Mouse (Mus musculus): Measurements from ENCODE around the gene Alpk1. TPM values are rescaled to one million over a fixed set of nuclear protein-coding genes. Genes with fewer than 3 reads are reported as not detected.

Alpk1 gene
- polyA plus RNA-seq, 1 experiment from 2014 or later = 0.64 TPM

DNA sequence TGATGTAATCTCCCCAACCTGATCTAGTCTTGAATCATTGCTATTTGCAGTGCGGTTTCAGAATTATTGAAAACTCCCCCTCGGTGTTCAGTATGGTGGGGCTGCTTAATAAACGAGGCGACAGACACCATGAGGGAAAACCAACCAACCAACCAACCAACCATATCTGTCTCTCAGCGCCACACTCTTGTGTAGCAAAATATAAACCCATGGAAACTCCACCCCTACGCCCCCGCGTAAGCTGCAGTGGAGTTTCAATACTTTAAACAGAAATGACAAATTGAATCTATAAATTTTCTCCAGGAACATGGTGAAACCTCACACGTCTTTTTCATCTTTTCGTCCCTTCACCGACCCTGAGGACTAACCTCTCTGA, 75.2 kb downstream of the Alpk1 start:
- Histone ChIP-seq H3K27ac (ENCODE audit: low read depth, low read length) (no peak overlapping the region), H3K4me3 (ENCODE audit: low read depth, low read length) (no peak overlapping the region), H3K9ac (ENCODE audit: low read length) (no peak overlapping the region)

DNA sequence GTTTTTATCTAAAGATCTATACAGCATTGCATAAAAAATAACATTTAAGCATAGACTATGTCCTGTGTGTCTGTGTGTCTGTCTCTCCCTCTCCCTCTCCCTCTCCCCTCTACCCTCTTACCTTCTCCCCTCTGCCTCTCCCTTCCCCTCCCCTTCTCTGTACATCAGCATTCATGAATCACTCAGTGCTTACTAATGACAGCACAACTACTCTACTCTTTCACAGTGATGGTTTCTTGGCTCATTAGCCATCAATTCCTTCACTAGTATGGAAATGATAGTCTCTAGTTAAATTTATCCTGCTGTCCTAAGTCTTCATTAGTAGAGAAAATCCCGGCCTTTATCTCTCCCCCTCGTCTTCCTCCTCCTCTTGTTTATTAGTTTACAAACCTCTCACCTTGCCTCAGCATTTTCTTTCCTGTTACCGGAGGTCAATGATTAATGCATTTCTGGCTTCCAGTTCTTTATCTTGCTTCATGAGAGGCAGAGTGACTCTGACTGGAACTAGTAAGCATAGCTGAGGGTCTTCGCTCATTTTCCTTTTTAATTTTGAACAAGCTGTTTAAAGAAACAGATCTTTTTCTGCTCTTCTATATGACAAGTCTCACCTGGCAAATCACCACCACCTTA, 79.0 kb downstream of the Alpk1 start:
- H3K9ac ChIP-seq (ENCODE audit: low read length) = no peak overlapping the region
- peaks cover 6% of the 10 kb centered on the region for H3K27me3 ChIP-seq (ENCODE audit: control insufficient read depth, insufficient read depth, low read length)
- H3K4me2 ChIP-seq (ENCODE audit: low read depth) = no peak overlapping the region
- H3K36me3 ChIP-seq (ENCODE audit: control insufficient read depth, insufficient read depth, low read length) = no peaks in the 10 kb centered on the region
- peaks cover 6% of the 10 kb centered on the region for H3K4me1 ChIP-seq (ENCODE audit: control insufficient read depth, insufficient read depth, low read length)
- H3K27ac ChIP-seq (ENCODE audit: low read depth, low read length) = no peak overlapping the region
- no peak for DNase-seq (ENCODE audit: low spot score)
- H3K9me3 ChIP-seq (ENCODE audit: control insufficient read depth, low read length) = no peaks in the 10 kb centered on the region
- no peak for ATAC-seq (ENCODE audit: insufficient read depth, low FRiP score, low TSS enrichment)
- H3K4me3 ChIP-seq (ENCODE audit: low read depth, low read length) = no peak overlapping the region
- WGBS = 61% methylated on average over 4 of the region's 4 CpGs

More for the DNA sequence above, 75.2 kb downstream of the Alpk1 start:
- 62% methylated on average over 11 of the region's 11 CpGs for WGBS
- Histone ChIP-seq H3K4me2 (ENCODE audit: low read depth) (peak overlapping the region; percentile 40), H3K36me3 (ENCODE audit: control insufficient read depth, insufficient read depth, low read length) (no peaks in the 10 kb centered on the region), H3K27me3 (ENCODE audit: control insufficient read depth, insufficient read depth, low read length) (no peaks in the 10 kb centered on the region), H3K9me3 (ENCODE audit: control insufficient read depth, low read length) (no peaks in the 10 kb centered on the region), H3K4me1 (ENCODE audit: control insufficient read depth, insufficient read depth, low read length) (peaks cover 10% of the 10 kb centered on the region)
- no peak for DNase-seq (ENCODE audit: low spot score)
- 0 out of 2 replicates have a peak, but pooled peaks have one; percentile 6 for ATAC-seq (ENCODE audit: insufficient read depth, low FRiP score, low TSS enrichment)

DNA sequence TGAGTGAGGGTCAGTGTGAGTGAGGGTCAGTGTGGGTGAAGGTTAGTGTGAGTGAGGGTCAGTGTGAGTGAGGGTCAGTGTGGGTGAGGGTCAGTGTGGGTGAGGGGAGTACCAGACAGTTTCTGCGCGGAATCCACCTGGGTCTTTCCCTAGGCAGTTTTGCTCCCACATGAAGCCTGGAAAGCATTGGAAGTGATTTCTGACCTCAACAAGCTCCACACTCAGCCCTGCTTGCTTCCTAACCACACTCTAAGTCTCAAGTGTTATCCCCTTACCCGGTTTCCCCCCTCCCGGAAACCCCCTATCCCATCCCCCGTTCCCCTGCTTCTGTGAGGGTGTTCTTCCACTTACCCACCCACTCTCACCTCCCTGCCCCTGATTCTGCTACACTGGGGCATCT, 81.7 kb downstream of the Alpk1 start:
- 92% methylated on average over 5 of the region's 5 CpGs for WGBS
- Histone ChIP-seq H3K27me3 (ENCODE audit: control insufficient read depth, insufficient read depth, low read length) (peaks cover 26% of the 10 kb centered on the region), H3K36me3 (ENCODE audit: control insufficient read depth, insufficient read depth, low read length) (no peaks in the 10 kb centered on the region), H3K27ac (ENCODE audit: low read depth, low read length) (no peak overlapping the region), H3K4me2 (ENCODE audit: low read depth) (no peak overlapping the region), H3K9ac (ENCODE audit: low read length) (no peak overlapping the region), H3K4me1 (ENCODE audit: control insufficient read depth, insufficient read depth, low read length) (peaks cover 5% of the 10 kb centered on the region), H3K9me3 (ENCODE audit: control insufficient read depth, low read length) (no peaks in the 10 kb centered on the region), H3K4me3 (ENCODE audit: low read depth, low read length) (no peak overlapping the region)
- DNase-seq (ENCODE audit: low spot score) = no peak
- no peak for ATAC-seq (ENCODE audit: insufficient read depth, low FRiP score, low TSS enrichment)

DNA sequence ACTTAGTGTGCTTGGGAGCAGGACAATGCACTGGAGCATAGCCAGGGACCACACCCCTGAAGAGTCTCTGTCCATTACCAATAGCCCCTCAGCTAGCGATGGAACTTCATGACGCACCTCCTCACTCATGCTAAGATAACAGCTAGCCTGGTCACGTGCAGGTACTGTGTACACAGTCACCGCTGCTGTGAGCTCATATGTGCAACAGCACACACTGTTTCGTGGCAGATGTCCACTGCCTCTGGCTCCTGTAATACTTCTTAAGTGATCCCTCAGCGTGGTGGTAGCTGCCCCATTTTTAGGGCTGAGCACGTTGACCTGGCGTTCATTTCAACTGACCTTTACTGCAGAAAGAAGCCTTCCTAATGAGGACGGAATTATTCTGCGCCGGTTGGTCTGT, 83.8 kb downstream of the Alpk1 start:
- H3K27ac ChIP-seq (ENCODE audit: low read depth, low read length) = no peak overlapping the region
- DNase-seq (ENCODE audit: low spot score) (no peak), ATAC-seq (ENCODE audit: insufficient read depth, low FRiP score, low TSS enrichment) (peak; percentile 10; the same call in 1 of the 2 replicates)
- H3K4me2 ChIP-seq (ENCODE audit: low read depth) = no peak overlapping the region
- no peaks in the 10 kb centered on the region for H3K36me3 ChIP-seq (ENCODE audit: control insufficient read depth, insufficient read depth, low read length)
- 82% methylated on average over 11 of the region's 11 CpGs for WGBS
- no peak overlapping the region for H3K9ac ChIP-seq (ENCODE audit: low read length)
- peaks cover 5% of the 10 kb centered on the region for H3K4me1 ChIP-seq (ENCODE audit: control insufficient read depth, insufficient read depth, low read length)
- H3K9me3 ChIP-seq (ENCODE audit: control insufficient read depth, low read length) = no peaks in the 10 kb centered on the region
- H3K27me3 ChIP-seq (ENCODE audit: control insufficient read depth, insufficient read depth, low read length) = peaks cover 26% of the 10 kb centered on the region
- no peak overlapping the region for H3K4me3 ChIP-seq (ENCODE audit: low read depth, low read length)

DNA sequence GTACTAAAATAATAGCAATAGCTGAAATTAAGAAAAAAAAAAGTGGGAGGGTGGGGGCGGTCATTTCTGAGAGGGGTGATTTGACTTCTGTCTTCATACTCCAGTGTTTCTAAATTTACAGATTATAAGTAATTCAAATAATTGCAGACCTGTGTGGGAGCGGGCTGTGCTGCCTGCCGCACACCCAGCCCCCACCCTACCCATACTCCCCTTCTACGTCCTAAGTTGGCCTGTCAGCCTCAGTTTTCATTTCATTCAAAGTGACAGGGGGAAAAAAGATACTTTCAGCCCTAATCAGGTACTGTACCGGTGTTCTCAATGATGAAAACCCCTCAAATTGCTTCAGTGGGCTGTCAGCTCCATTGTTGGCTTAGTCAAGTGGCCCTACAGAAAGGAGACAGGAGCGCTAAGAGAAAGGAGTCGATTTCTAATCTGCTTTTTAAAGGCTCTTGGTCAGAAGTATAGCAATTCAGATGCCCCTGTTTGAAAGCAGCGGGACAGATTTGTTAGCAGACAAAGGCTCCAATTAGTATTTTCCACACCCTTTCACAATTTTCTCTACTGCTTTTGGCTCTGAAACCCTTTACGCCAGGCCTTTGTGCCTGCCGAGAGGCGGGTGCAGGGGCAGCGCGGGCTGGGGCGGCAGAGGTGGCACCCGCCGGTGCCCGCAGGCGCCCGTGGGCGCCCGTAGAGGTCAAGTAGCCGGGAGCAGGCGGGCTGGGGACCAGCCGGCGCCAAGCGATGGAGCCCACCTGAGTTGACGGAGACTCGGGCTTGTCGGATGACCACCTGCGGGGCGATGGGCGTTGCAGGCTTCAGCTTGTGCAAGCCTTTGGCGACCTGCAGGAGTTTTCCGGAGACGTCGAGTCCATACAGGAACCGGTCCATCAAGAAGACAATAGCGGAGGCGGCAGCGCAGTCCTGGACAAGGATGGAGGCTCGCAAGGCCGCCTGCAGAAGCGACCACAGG, 85.2 kb downstream of the Alpk1 start:
- H3K9ac ChIP-seq (ENCODE audit: low read length) = peak overlapping the region; percentile 49; the same call in 1 of the 2 replicates
- 7% methylated on average over 43 of the region's 43 CpGs for WGBS
- H3K9me3 ChIP-seq (ENCODE audit: control insufficient read depth, low read length) = no peaks in the 10 kb centered on the region
- peak; percentile 26; the same call in 1 of the 2 replicates for ATAC-seq (ENCODE audit: insufficient read depth, low FRiP score, low TSS enrichment)
- no peaks in the 10 kb centered on the region for H3K36me3 ChIP-seq (ENCODE audit: control insufficient read depth, insufficient read depth, low read length)
- peak overlapping the region; percentile 79 for H3K4me2 ChIP-seq (ENCODE audit: low read depth)
- H3K27ac ChIP-seq (ENCODE audit: low read depth, low read length) = no peak overlapping the region
- peak overlapping the region; percentile 31 for H3K4me3 ChIP-seq (ENCODE audit: low read depth, low read length)
- peaks cover 26% of the 10 kb centered on the region for H3K27me3 ChIP-seq (ENCODE audit: control insufficient read depth, insufficient read depth, low read length)
- peaks cover 5% of the 10 kb centered on the region for H3K4me1 ChIP-seq (ENCODE audit: control insufficient read depth, insufficient read depth, low read length)
- peak; percentile 44 for DNase-seq (ENCODE audit: low spot score)

DNA sequence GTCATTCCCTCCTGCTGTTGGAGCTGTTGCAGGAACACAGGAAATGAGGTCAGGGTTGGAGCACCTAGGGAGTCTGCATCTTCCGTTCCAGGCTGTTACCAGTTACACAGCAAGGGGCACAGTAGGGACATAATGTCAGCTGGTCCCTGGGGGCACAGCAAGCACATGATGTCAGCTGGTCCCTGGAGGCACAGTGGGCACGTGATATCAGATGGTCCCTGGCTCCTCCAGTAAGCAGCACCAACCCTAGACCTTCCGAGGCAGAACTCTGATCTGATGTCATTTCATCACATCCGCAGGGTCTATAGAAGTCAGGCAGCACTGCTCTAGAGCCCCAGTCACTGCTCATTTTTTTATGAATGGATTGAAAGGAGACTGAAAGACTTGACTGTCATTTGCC, 89.1 kb downstream of the Alpk1 start:
- ATAC-seq (ENCODE audit: insufficient read depth, low FRiP score, low TSS enrichment) (no peak), DNase-seq (ENCODE audit: low spot score) (no peak)
- Histone ChIP-seq H3K36me3 (ENCODE audit: control insufficient read depth, insufficient read depth, low read length) (no peaks in the 10 kb centered on the region), H3K4me1 (ENCODE audit: control insufficient read depth, insufficient read depth, low read length) (peaks cover 5% of the 10 kb centered on the region), H3K9ac (ENCODE audit: low read length) (no peak overlapping the region), H3K27ac (ENCODE audit: low read depth, low read length) (no peak overlapping the region), H3K27me3 (ENCODE audit: control insufficient read depth, insufficient read depth, low read length) (peaks cover 20% of the 10 kb centered on the region), H3K4me2 (ENCODE audit: low read depth) (no peak overlapping the region), H3K9me3 (ENCODE audit: control insufficient read depth, low read length) (no peaks in the 10 kb centered on the region), H3K4me3 (ENCODE audit: low read depth, low read length) (no peak overlapping the region)
- WGBS = 73% methylated on average over 4 of the region's 4 CpGs

DNA sequence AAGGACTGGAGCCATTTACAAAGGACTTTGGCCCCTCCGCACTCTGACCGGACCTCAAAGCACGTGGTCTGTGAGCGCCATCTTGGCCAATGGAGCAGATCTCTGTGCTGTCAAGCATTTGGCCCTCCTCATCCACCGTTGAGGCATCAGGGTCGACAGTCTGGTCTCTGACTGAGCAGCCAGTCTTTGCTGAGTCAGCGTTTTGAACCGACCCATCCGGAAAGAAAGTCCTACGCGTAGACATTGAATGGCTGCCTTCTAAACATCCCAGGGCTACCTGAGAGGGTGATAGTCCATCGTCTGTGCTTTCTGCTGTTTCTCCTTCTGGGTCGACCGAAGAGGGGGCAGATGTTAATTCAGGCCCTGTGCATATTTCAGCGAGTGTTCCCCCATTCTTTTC, 100.6 kb downstream of the Alpk1 start:
- Histone ChIP-seq H3K27ac (ENCODE audit: low read depth, low read length) (no peak overlapping the region), H3K36me3 (ENCODE audit: control insufficient read depth, insufficient read depth, low read length) (no peaks in the 10 kb centered on the region), H3K4me2 (ENCODE audit: low read depth) (no peak overlapping the region), H3K27me3 (ENCODE audit: control insufficient read depth, insufficient read depth, low read length) (no peaks in the 10 kb centered on the region), H3K9ac (ENCODE audit: low read length) (no peak overlapping the region), H3K4me3 (ENCODE audit: low read depth, low read length) (no peak overlapping the region), H3K4me1 (ENCODE audit: control insufficient read depth, insufficient read depth, low read length) (no peaks in the 10 kb centered on the region), H3K9me3 (ENCODE audit: control insufficient read depth, low read length) (no peaks in the 10 kb centered on the region)
- WGBS = 89% methylated on average over 15 of the region's 15 CpGs
- DNase-seq (ENCODE audit: low spot score) (no peak), ATAC-seq (ENCODE audit: insufficient read depth, low FRiP score, low TSS enrichment) (no peak)

DNA sequence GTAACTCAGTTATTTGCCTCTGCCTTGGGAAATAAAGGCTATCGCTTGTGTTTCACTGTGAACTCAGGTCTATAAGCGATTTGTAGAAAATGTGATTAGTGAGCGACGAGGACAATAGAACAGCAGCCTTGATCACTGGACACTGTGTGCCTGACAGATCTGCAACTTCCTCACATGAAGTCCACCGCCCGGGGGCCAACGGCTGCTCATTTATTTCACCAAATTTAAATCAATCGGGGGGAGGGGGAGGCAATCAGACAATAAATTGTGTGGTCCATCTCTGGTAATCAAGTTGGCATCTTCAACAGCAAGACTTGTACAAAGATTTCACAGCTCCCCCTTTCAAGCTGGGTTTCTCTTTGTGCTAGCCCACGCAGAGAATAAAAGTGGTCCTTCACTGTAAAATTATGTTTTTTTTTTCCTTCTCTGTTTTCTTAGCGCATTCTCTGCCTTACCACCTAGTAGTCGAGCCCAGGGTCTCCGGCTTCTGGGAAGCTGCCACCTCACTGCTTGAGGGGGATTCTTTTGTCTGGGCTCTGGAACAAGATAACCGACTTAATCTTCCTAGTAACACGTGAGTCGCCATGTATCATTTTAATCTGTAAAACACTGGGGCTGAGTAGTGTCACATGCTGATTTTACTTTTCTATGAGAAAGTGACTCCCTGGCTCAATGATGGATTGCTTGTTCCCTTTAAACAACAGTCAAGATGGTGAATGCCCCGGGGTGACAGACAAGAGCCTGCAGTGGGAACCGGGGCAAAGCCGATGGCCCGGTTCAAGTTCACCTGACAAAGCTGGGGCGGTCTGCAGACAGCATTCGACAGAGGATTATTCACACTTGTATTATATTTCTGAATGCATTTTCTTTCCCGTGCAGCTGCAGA, 118.4 kb downstream of the Alpk1 start:
- Histone ChIP-seq H3K9ac (ENCODE audit: low read length) (no peak overlapping the region), H3K4me1 (ENCODE audit: control insufficient read depth, insufficient read depth, low read length) (peaks cover 2% of the 10 kb centered on the region; the same call in 1 of the 2 replicates), H3K36me3 (ENCODE audit: control insufficient read depth, insufficient read depth, low read length) (no peaks in the 10 kb centered on the region), H3K27ac (ENCODE audit: low read depth, low read length) (no peak overlapping the region; the same call in 1 of the 2 replicates), H3K4me2 (ENCODE audit: low read depth) (0 out of 2 replicates have a peak overlapping the region, but pooled peaks have one; percentile 2), H3K27me3 (ENCODE audit: control insufficient read depth, insufficient read depth, low read length) (no peaks in the 10 kb centered on the region), H3K9me3 (ENCODE audit: control insufficient read depth, low read length) (no peaks in the 10 kb centered on the region), H3K4me3 (ENCODE audit: low read depth, low read length) (no peak overlapping the region)
- DNase-seq (ENCODE audit: low spot score) = peak; percentile 61
- ATAC-seq (ENCODE audit: insufficient read depth, low FRiP score, low TSS enrichment) = peak; percentile 48
- 44% methylated on average over 22 of the region's 22 CpGs for WGBS
